Mouse (Mus musculus) midbrain, embryonic 16.5 days (tissue): ENCODE measurements around the gene Aspg. TPM values are rescaled to one million over a fixed set of nuclear protein-coding genes. Genes with fewer than 3 reads are reported as not detected.

Source experiments
- ATAC-seq: fragments of 200-750 bp; cut with Nextera tagmentation; 2 replicates; pipeline ENCODE4 v1.8.0; 2017; ENCODE audit warnings: moderate TSS enrichment
- H3K27ac ChIP-seq: fragments of 300-500 bp; sonication (generic); 2 replicates; pipeline ENCODE4 v1.5.1; 2014; ENCODE audit warnings: mild to moderate bottlenecking, low read length, mixed read lengths
- H3K27me3 ChIP-seq: fragments of 300-500 bp; sonication (generic); 2 replicates; pipeline ENCODE4 v1.6.1; 2014; ENCODE audit warnings: low read depth, low read length, mixed read lengths; ENCODE audit not compliant: control insufficient read depth, insufficient read depth
- H3K36me3 ChIP-seq: fragments of 300-500 bp; sonication (generic); 2 replicates; pipeline ENCODE4 v1.6.1; 2014; ENCODE audit warnings: mild to moderate bottlenecking, low read length, moderate library complexity, mixed read lengths; ENCODE audit not compliant: control insufficient read depth, insufficient read depth
- H3K4me1 ChIP-seq: fragments of 300-500 bp; sonication (generic); 2 replicates; pipeline ENCODE4 v1.6.1; 2014; ENCODE audit warnings: mild to moderate bottlenecking, low read length, mixed read lengths; ENCODE audit not compliant: control insufficient read depth, insufficient read depth
- H3K4me2 ChIP-seq: fragments of 300-500 bp; sonication (generic); 2 replicates; pipeline ENCODE4 v1.6.1; 2014; ENCODE audit warnings: mild to moderate bottlenecking, low read length, mixed read lengths
- H3K4me3 ChIP-seq: fragments of 300-500 bp; sonication (generic); 2 replicates; pipeline ENCODE4 v1.5.1; 2014; ENCODE audit warnings: low read depth, mild to moderate bottlenecking, low read length, moderate library complexity, mixed read lengths
- H3K9ac ChIP-seq: fragments of 300-500 bp; sonication (generic); 2 replicates; pipeline ENCODE4 v1.6.1; 2014; ENCODE audit warnings: low read depth, low read length, mixed read lengths
- H3K9me3 ChIP-seq: fragments of 300-500 bp; sonication (generic); replicated peaks from 2 replicates; pipeline ENCODE4 v1.6.1; 2014; ENCODE audit warnings: mild to moderate bottlenecking, low read length, mixed read lengths; ENCODE audit not compliant: control insufficient read depth, poor library complexity, severe bottlenecking
- WGBS: fragments of 180-500 bp; shearing (Covaris S2); extraction: QIAGEN DNeasy Blood & Tissue Kit; methylation state at CpG from one replicate; pipeline ENCODE4 v1.1.7; 2014; 5-methylcytosine and 5-hydroxymethylcytosine counted together
- polyA plus RNA-seq: library from polyadenylated mRNA; unstranded; fragments of >200 nt; fragmentation: Nextera tagmentation; extraction: Ambion mirVana; gene quantifications from 2 replicates; pipeline ENCODE4 v1.2.1, GENCODE M21; 2015

Gene Aspg
- 0.66 and 0.74 TPM in 2 replicates for polyA plus RNA-seq

DNA sequence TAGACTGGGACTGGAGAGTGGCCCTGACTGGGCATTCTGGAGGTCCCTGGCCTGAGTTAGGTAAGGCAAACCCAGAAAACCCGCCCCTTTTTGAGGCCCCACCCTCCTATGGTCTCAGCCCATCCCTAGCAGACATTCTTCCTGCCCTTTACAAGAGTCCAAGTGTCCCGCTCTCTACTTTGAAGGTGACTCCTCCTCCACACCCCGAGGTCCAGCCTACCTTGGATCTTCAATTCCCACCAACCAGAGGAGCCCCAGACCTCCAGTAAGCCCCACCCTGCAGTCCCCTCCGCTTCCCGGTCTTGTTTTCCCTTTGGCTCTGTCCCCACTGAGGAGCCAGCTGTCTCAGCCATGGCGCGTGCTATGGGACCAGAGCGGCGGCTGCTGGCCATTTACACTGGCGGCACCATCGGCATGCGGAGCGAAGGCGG, at the start of gene Aspg:
Aspg (plus strand) TSS at position 139 of the 431 bp plus-strand sequence.
- Histone ChIP-seq H3K4me1 (no peaks in the 10 kb centered on the region), H3K27me3 (no peaks in the 10 kb centered on the region; the same call in none of the 2 replicates), H3K9ac (no peak within 1 kb of the TSS), H3K9me3 (no peaks in the 10 kb centered on the region), H3K36me3 (no peaks in the 10 kb centered on the region), H3K4me2 (peak within 1 kb of the TSS; percentile 9; the same call in 1 of the 2 replicates), H3K27ac (no peak within 1 kb of the TSS), H3K4me3 (no peak within 1 kb of the TSS)
- WGBS, result 4% methylated on average over 14 of the region's 14 CpGs
- ATAC-seq, result no peak

GRCm38 (mm10) chr12:112077651-112078050, 28.8 kb upstream of the Aspg start:
- Histone ChIP-seq H3K27me3 (no peaks in the 10 kb centered on the region), H3K9ac (no peak overlapping the region), H3K27ac (no peak overlapping the region), H3K9me3 (no peaks in the 10 kb centered on the region), H3K36me3 (no peaks in the 10 kb centered on the region), H3K4me1 (no peaks in the 10 kb centered on the region), H3K4me2 (no peak overlapping the region), H3K4me3 (no peak overlapping the region)
- WGBS, result 16% methylated on average over 6 of the region's 6 CpGs
- ATAC-seq, result 0 out of 2 replicates have a peak, but pooled peaks have one; percentile 42

DNA sequence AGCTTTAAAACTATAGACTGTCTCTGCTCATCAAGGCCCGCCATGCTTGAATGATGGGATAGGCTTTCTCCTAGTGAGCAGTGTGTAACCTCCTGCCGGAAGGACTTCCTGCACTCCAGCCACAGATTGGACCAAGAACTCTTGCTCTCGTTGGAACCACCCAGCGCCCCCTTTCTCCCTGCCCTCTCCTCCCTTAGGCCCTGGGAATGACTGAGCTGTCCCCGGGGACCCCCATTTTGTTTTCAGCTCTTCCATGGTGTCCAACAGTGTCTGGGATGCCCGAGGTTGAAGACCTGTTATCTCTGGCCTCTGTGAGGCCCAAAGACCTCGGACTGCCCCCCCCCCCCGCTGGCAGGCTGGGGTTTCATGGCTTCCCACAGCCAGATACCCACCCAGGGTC, 26.6 kb upstream of the Aspg start:
- H3K27ac ChIP-seq, result no peak overlapping the region
- ATAC-seq, result no peak
- whole genome bisulfite sequencing, result 71% methylated on average over 8 of the region's 8 CpGs
- no peaks in the 10 kb centered on the region for H3K9me3 ChIP-seq
- no peak overlapping the region for H3K4me3 ChIP-seq
- H3K27me3 ChIP-seq, result no peaks in the 10 kb centered on the region
- H3K9ac ChIP-seq, result no peak overlapping the region
- H3K4me1 ChIP-seq, result no peaks in the 10 kb centered on the region
- H3K36me3 ChIP-seq, result no peaks in the 10 kb centered on the region
- no peak overlapping the region for H3K4me2 ChIP-seq

DNA sequence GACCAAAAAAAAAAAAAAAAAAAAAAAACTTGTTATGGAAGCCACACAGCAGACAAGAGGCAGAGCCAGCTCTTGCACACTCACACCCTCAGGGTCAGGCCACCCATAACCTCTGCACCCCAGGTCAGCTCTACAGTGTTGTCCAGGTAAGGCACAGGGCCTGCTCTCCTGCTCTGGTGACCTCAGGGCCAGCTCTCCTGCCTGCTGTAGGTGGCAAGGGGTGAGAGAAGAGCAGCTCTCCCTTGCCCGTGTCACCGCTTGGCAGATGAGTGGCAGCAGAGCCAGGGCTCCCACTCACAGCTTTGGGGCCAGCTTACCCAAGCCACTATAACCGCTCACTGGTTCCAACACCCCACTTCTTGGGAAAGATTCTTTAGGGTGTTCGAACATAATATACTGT, 25.6 kb upstream of the Aspg start:
- H3K9ac ChIP-seq, result no peak overlapping the region
- H3K4me2 ChIP-seq, result no peak overlapping the region
- ATAC-seq, result no peak
- no peak overlapping the region for H3K27ac ChIP-seq
- H3K27me3 ChIP-seq, result no peaks in the 10 kb centered on the region
- 93% methylated on average over 4 of the region's 4 CpGs for WGBS
- no peaks in the 10 kb centered on the region for H3K4me1 ChIP-seq
- no peak overlapping the region for H3K4me3 ChIP-seq
- no peaks in the 10 kb centered on the region for H3K36me3 ChIP-seq
- H3K9me3 ChIP-seq, result no peaks in the 10 kb centered on the region

GRCm38 (mm10) chr12:112082241-112082640, 24.2 kb upstream of the Aspg start:
- Histone ChIP-seq H3K27ac (no peak overlapping the region), H3K4me3 (no peak overlapping the region), H3K36me3 (no peaks in the 10 kb centered on the region), H3K4me2 (no peak overlapping the region), H3K9ac (no peak overlapping the region), H3K27me3 (no peaks in the 10 kb centered on the region), H3K9me3 (no peaks in the 10 kb centered on the region), H3K4me1 (no peaks in the 10 kb centered on the region)
- whole genome bisulfite sequencing, result 63% methylated on average over 1 of the region's 1 CpGs
- no peak for ATAC-seq

GRCm38 (mm10) chr12:112086250-112086649, 20.2 kb upstream of the Aspg start:
- Histone ChIP-seq H3K36me3 (no peaks in the 10 kb centered on the region), H3K9me3 (no peaks in the 10 kb centered on the region), H3K27me3 (no peaks in the 10 kb centered on the region), H3K4me1 (no peaks in the 10 kb centered on the region), H3K4me2 (no peak overlapping the region), H3K4me3 (no peak overlapping the region), H3K9ac (no peak overlapping the region), H3K27ac (0 out of 2 replicates have a peak overlapping the region, but pooled peaks have one; percentile 9)
- 0 out of 2 replicates have a peak, but pooled peaks have one; percentile 54 for ATAC-seq
- WGBS, result 79% methylated on average over 3 of the region's 3 CpGs

- WGBS, result 65% methylated on average over 6 of the region's 6 CpGs
- no peaks in the 10 kb centered on the region for H3K9me3 ChIP-seq
- no peak overlapping the region for H3K4me2 ChIP-seq
- no peak overlapping the region for H3K9ac ChIP-seq
- no peak for ATAC-seq
- H3K27me3 ChIP-seq, result no peaks in the 10 kb centered on the region
- 0 out of 2 replicates have a peak overlapping the region, but pooled peaks have one; percentile 9 for H3K27ac ChIP-seq
- no peak overlapping the region for H3K4me3 ChIP-seq
- no peaks in the 10 kb centered on the region for H3K36me3 ChIP-seq
- H3K4me1 ChIP-seq, result no peaks in the 10 kb centered on the region
Observed at GRCm38 (mm10) chr12:112086726-112087125, 19.8 kb upstream of the Aspg start.

GRCm38 (mm10) chr12:112088609-112089324, 17.7 kb upstream of the Aspg start:
- no peak for ATAC-seq
- H3K9me3 ChIP-seq, result no peaks in the 10 kb centered on the region
- no peaks in the 10 kb centered on the region for H3K27me3 ChIP-seq
- WGBS, result 69% methylated on average over 12 of the region's 12 CpGs
- no peak overlapping the region for H3K4me2 ChIP-seq
- no peaks in the 10 kb centered on the region for H3K36me3 ChIP-seq
- no peak overlapping the region for H3K9ac ChIP-seq
- no peaks in the 10 kb centered on the region for H3K4me1 ChIP-seq
- H3K4me3 ChIP-seq, result no peak overlapping the region
- no peak overlapping the region for H3K27ac ChIP-seq

GRCm38 (mm10) chr12:112091054-112091453, 15.4 kb upstream of the Aspg start:
- Histone ChIP-seq H3K4me2 (peak overlapping the region; percentile 38), H3K9me3 (no peaks in the 10 kb centered on the region), H3K4me1 (no peaks in the 10 kb centered on the region), H3K4me3 (no peak overlapping the region), H3K27ac (no peak overlapping the region), H3K27me3 (no peaks in the 10 kb centered on the region), H3K9ac (peak overlapping the region; percentile 22; the same call in 1 of the 2 replicates), H3K36me3 (no peaks in the 10 kb centered on the region)
- peak; percentile 54; the same call in 1 of the 2 replicates for ATAC-seq
- WGBS, result 6% methylated on average over 12 of the region's 12 CpGs
